Mouse (Mus musculus) heart, postnatal 4 days (tissue): ENCODE data around the gene Stk38. TPM values are rescaled to one million over a fixed set of nuclear protein-coding genes. Genes with fewer than 3 reads are reported as not detected.
"Not testable (repeated sequence)": the region's sequence is repeated elsewhere in the genome, so short reads cannot be mapped to it uniquely, and the experiment has no call there.

Experiments
- DNase-seq: peaks from one replicate; pipeline ENCODE4 v3.0.0; 2021
- total RNA-seq, 2 experiments: library from RNA; stranded (reverse); gene quantifications; 2 replicates each; pipeline ENCODE4 v1.2.3; 2021

Stk38 gene
- total RNA-seq, 2 experiments from 2014 or later: 64.3 to 67.4 TPM

- no peak for DNase-seq
Measured at GRCm38 (mm10) chr17:29007243-29007640, 553 bp downstream of the Stk38 start.

- DNase-seq: no peak
Measured at GRCm38 (mm10) chr17:29006812-29007211, 983 bp downstream of the Stk38 start.

GRCm38 (mm10) chr17:29005002-29005401 is 2.8 kb downstream of the Stk38 start:
- no peak for DNase-seq

DNA sequence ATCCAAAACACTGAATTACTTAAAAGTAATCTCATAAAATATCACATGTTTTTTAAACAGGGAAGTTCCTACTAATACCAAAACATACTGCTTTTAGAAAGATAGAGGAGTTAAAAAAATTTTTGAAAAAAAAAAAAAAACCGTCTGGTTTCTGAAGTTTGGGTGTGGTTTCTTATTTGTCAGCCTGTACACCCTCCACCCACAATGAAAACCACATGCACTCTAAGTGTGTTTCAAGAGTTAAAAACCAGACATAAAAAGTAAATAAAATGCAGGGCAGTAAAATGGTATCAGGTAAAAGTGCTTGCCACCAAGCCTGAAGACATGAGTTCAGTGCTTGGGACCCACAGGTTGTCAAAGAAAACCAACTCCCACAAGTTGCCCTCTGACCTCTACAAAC is 4.1 kb downstream of the Stk38 start:
- no peak for DNase-seq

- no peak for DNase-seq
Measured at GRCm38 (mm10) chr17:29000465-29000864, 7.3 kb downstream of the Stk38 start.

DNA sequence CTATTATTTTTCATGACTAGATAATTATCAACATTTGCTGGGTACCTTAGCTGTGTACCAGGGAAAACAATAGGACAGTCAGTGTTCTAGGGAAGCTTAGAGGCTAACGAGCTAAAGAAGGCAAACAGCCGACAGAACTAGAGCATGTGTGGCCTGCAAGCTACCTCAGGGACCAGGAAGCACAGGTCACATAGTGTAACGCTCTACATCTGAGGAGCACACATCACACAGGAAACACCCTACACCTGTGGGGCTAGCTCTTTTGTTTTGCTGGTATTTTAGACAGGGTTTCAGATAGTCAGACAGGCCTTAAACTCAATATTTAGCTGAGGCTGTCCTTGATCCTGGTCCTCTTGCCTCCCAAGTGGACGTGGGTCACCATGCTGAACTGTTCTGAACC is 13.2 kb downstream of the Stk38 start:
- DNase-seq: no peak

- DNase-seq: not testable (repeated sequence)
Measured at GRCm38 (mm10) chr17:28993004-28993403, 14.8 kb downstream of the Stk38 start.

DNA sequence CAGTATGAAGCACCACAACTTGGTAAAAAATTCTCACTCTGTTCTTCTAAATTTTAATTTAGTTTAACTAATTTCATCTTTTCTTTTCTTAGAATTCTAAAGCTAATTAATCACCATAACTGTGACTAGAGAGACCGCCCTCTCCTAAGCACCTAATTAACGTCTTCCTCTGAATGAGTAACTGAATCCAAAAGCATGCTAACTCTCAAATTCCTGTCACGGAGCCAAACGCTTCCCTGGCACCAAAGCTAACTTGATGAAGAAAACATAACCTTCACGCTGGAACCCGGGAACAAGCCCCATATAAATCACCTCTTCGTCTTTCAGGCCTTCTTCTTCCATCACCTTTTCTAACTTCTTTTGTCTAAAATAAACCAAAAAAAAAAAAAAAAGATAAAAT is 15.7 kb downstream of the Stk38 start:
- peak; percentile 62 for DNase-seq

DNA sequence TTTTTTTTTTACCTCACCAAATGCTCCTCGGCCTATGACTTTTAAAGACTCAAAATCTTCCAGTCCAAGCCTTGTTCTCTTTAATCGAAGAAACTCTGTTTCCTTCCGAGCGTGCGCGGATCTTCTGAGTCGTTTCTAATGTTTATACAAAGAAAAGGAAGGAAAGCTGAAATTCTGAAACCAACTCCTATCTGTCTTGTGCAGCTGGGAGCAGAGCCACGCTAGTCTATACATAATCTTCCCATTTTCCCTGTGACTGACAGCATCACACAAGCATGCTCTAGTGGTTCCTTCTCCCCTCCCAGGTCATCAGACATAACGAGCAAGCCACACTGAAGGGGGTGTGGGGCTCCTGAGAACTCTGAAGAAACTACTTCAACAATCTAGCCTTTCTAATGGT is 16.5 kb downstream of the Stk38 start:
- DNase-seq: no peak

- DNase-seq: no peak
Measured at GRCm38 (mm10) chr17:28990060-28990459, 17.7 kb downstream of the Stk38 start.

DNA sequence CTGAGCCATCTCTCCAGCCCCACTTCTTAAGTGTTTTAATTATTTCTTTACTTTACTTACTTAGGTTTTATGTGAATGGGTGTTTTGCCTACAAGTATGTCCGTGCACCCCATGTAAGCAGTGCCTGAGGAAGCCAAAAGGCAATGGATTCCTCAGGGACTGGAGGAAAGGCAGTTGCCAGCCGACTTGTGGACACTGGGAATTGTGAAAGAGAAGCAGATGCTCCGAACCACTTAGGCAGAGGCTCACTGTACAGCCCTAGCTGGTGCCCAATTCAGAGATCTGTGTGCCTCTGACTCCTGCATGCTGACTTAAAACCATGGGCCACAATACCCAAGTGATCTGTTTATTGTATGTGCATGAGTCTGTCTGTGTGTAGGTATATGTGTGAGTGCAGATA is 18.8 kb downstream of the Stk38 start:
- no peak for DNase-seq

DNA sequence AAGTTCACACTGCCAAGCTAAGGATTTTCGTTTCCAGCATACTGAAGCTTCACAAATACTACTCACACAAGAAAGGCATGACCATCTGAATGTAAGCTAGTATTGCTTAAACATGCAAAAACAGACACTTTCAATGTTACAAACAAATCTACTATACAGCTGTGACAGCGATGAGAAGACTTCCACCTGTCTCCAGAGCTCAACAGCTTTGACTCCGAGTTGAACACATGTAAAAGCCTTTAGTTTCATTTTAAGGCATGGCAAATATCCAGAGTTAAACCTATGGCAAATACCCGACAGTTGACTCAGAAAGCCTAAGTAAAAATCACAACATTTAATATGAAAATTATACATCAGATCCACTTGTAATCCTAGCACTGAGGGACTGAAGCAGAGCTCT is 19.5 kb downstream of the Stk38 start:
- no peak for DNase-seq

GRCm38 (mm10) chr17:28987713-28988112 is 20.1 kb downstream of the Stk38 start:
- DNase-seq: peak; percentile 50

GRCm38 (mm10) chr17:28986833-28987232 is 21.0 kb downstream of the Stk38 start:
- peak; percentile 46 for DNase-seq

DNA sequence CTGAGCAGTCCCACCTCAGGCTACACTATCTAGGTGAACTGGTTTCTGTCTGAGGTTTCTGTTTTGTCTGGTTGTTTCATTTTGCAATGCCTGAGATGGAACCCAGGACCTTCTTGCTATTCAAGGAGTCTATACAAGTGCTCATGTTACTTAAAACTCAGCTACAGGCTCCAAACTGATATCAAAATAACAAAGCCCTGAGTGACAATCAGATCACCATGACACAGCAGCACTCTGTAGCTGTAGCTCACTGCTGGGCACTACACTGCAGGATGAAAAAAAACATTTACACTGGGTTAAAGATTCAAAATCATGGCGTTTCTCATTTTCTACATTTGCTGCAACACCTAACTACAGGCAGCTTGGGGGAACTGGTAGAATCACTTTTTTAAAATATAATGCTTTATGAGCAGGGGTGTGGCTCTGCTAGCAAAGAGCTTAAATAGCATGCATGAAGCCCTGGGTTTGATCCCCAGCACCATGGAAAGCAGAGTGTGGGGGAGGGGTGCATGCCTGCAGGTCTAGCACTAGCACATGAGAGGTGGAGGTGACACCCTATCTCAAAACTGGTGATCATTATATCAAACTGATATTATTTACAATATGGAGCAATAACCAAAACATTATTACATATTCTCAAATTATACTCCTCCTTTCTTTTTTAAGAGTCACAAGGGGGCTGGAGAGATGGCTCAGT is 22.9 kb downstream of the Stk38 start:
- DNase-seq: no peak

- peak; percentile 30 for DNase-seq
Measured at GRCm38 (mm10) chr17:28982591-28982990, 25.2 kb downstream of the Stk38 start.

GRCm38 (mm10) chr17:28981081-28981480 is 26.7 kb downstream of the Stk38 start:
- no peak for DNase-seq

DNA sequence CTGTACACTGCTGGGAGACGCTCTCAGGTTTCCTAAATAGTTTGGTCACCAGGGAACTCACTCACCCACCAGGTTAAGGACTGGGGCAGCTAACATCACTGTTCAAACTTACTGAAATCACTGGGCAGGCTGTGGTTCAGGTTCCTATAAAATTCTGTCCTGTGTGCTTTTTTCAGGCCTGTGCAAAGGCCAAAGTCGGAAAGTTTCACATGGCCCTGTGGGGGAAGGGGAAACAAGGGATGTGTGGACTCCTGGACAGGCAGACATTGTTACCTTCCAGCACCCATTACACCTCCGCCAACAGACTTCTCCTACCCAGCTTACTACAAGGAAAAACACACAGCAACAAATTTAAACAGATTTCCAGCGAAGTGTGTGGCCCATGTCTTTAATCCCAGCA is 28.7 kb downstream of the Stk38 start:
- no peak for DNase-seq

DNA sequence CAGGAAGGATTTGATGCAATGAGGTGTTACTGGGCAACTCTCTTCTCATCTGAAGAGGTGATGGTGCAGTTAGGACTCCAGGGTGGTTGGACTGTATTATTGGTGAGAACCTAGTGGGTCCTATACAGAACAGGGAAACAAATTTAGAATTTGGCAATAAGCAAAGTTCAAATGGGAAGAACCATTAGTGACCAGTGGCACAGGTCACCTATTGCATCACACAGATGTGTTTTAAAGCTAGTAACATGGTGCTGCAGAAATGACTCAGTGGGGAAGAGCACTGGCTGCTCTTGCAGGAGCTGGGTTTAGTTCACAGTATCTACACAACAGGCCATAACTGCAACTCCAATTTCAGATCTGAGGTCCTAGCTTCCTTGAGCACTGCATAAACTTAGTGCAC is 37.7 kb downstream of the Stk38 start:
- no peak for DNase-seq

DNA sequence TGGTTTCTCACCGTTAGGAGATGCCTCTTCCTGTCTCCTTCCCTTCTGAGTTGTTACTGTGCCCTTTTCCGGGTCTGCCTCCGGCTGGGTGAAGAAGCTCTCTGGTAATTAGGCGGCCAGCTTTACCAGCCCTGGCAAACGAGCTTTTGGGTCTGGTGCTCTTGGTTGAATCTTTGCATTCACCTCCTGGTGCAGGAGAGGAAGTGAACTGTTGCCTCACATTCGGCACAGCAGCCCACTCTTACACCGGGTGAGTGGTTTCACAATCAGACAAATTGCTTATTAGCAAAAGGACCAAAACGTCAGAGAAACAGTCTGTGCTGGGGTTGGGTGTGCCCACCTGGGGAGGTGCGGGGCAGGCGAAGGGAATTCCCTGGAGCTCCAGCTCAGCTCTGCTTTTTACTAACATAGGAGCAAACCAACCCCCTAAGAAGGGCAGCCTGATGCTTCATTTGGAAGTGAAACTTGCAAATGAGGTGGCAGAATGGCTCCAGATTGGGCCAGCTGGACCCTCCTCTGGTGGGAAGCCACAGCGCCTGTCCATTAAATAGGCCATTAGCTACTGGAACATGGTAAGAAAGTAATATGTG is 40.7 kb downstream of the Stk38 start:
- no peak for DNase-seq

DNA sequence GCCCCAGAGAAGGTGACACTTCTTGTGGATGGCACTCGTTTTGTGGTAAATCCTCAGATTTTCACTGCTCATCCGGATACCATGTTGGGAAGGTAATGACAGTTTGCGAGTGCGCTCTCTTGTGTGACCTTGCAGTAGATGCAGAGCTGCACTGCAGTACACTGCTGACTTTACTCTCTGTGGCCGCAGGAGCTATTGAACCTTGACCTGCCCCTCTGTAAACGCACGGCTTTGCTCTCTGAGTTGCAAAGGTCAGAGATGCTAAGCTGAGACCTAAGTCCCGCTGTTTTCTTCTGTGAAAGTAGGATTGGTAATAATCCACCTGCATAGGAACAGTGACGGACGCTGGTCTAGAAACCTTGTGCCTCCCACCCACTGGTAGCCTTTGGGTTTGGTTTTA is 46.2 kb downstream of the Stk38 start:
- no peak for DNase-seq

- no peak for DNase-seq
Measured at GRCm38 (mm10) chr17:28960597-28960996, 47.2 kb downstream of the Stk38 start.

DNA sequence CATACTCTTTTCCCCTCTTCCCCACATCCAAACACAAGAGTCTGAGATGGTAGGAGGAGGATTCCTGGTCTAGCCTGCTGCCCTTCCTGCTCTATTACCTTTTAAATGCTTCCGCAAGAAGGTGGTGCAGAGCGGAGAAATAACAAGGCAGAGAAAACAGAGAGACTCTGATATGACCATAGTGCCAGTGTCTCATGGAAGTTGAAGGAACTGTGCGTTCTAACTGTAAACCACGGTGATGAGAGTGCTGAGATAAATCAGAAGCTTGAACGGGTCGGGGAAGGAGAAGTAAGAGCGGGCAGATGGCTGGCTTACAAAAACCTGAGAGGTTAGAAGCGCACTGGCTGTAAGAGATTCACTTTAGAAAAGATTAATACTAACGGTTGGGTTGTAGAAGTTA is 53.4 kb downstream of the Stk38 start:
- no peak for DNase-seq

DNA sequence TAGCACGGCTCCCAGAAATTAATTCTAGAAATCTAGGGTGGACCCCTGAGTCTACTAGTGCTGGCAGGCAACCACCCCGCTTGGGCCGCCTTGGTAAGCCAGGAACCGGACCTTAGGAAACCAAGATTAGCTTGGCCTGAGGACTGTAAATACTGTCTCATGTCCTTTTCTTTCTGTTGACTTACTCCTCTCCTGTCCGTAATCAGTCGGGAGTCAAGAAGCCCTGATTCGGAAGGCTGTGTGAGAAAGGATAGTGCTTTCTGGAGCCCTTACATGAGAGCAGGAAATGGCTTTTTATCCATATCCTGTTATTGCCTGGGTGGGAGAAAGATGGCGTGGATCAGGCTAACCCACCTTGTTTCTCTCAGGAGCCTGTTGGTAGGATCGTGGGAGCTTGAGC is 54.5 kb downstream of the Stk38 start:
- DNase-seq: no peak
